Mouse (Mus musculus): ENCODE measurements around the gene Slc7a6.

Gene Slc7a6

GRCm38 (mm10) chr8:106168356-106169016, at the start of gene Slc7a6:
Slc7a6 (plus strand) TSS chr8:106168857.
- CTCF ChIA-PET: no interaction called here

- CTCF ChIA-PET: no interaction called here
Measured at GRCm38 (mm10) chr8:106123443-106123842, 45.2 kb upstream of the Slc7a6 start.

GRCm38 (mm10) chr8:106126055-106126454, 42.6 kb upstream of the Slc7a6 start:
- CTCF ChIA-PET: no interaction called here

GRCm38 (mm10) chr8:106127054-106127453, 41.6 kb upstream of the Slc7a6 start:
- CTCF ChIA-PET: interaction anchor here (0.6 kb wide), 1 partner anchor 15 kb away, joined by 3 read pairs; no protein-coding TSS in a partner anchor

- CTCF ChIA-PET: interaction anchor here (0.6 to 0.7 kb wide), 2 partner anchors 14 to 749 kb away, joined by 3 to 5 read pairs; no protein-coding TSS in a partner anchor
Measured at GRCm38 (mm10) chr8:106127882-106128410, 40.7 kb upstream of the Slc7a6 start.

GRCm38 (mm10) chr8:106129232-106129930, 39.3 kb upstream of the Slc7a6 start:
- CTCF ChIA-PET: no interaction called here

- CTCF ChIA-PET: interaction anchor here (0.7 kb wide), 1 partner anchor 207 kb away, joined by 3 read pairs; no protein-coding TSS in a partner anchor
Measured at GRCm38 (mm10) chr8:106129997-106130396, 38.7 kb upstream of the Slc7a6 start.

- CTCF ChIA-PET: interaction anchor here (0.7 kb wide), 1 partner anchor 207 kb away, joined by 3 read pairs; no protein-coding TSS in a partner anchor
Measured at GRCm38 (mm10) chr8:106130505-106130904, 38.2 kb upstream of the Slc7a6 start.

- CTCF ChIA-PET: interaction anchor here (0.6 kb wide), 1 partner anchor 194 kb away, joined by 3 read pairs; no protein-coding TSS in a partner anchor
Measured at GRCm38 (mm10) chr8:106131021-106131420, 37.6 kb upstream of the Slc7a6 start.

- CTCF ChIA-PET: interaction anchor here (0.6 kb wide), 1 partner anchor 193 kb away, joined by 3 read pairs; no protein-coding TSS in a partner anchor
Measured at GRCm38 (mm10) chr8:106131488-106132222, 37.0 kb upstream of the Slc7a6 start.

- CTCF ChIA-PET: interaction anchor here (0.5 kb wide), 1 partner anchor 206 kb away, joined by 3 read pairs; no protein-coding TSS in a partner anchor
Measured at GRCm38 (mm10) chr8:106132356-106132755, 36.3 kb upstream of the Slc7a6 start.

GRCm38 (mm10) chr8:106133526-106133925, 35.1 kb upstream of the Slc7a6 start:
- CTCF ChIA-PET: interaction anchor here (0.7 kb wide), 1 partner anchor 52 kb away, joined by 4 read pairs; no protein-coding TSS in a partner anchor

GRCm38 (mm10) chr8:106133946-106134345, 34.7 kb upstream of the Slc7a6 start:
- CTCF ChIA-PET: no interaction called here

GRCm38 (mm10) chr8:106134751-106135571, 33.7 kb upstream of the Slc7a6 start:
- CTCF ChIA-PET: interaction anchor here (0.6 to 0.7 kb wide), 2 partner anchors 69 to 73 kb away, joined by 3 to 11 read pairs; no protein-coding TSS in a partner anchor

- CTCF ChIA-PET: no interaction called here
Measured at GRCm38 (mm10) chr8:106135672-106136071, 33.0 kb upstream of the Slc7a6 start.

GRCm38 (mm10) chr8:106136156-106137130, 32.2 kb upstream of the Slc7a6 start, which contains the start of gene Esrp2:
Esrp2 (minus strand) TSS chr8:106136974.
- CTCF ChIA-PET: interaction anchor here (0.8 kb wide), 1 partner anchor 52 kb away, joined by 3 read pairs; no protein-coding TSS in a partner anchor

GRCm38 (mm10) chr8:106137218-106137905, 31.3 kb upstream of the Slc7a6 start:
- CTCF ChIA-PET: interaction anchor here (0.8 kb wide), 1 partner anchor 53 kb away, joined by 3 read pairs; no protein-coding TSS in a partner anchor

- CTCF ChIA-PET: no interaction called here
Measured at GRCm38 (mm10) chr8:106137906-106138477, 30.7 kb upstream of the Slc7a6 start.
